Mouse (Mus musculus) heart, adult 2 months (tissue): ENCODE data around the gene Ttl.

Experiments used
- CTCF ChIP-seq: fragments of 200-600 bp; IDR thresholded peaks from 2 replicates; pipeline ENCODE4 v1.8.1; 2022; ENCODE audit warnings: antibody characterized with exemption, mild to moderate bottlenecking, moderate library complexity
- EP300 ChIP-seq: fragments of 200-500 bp; IDR thresholded peaks from 2 replicates; pipeline ENCODE4 v1.6.1; 2011; ENCODE audit warnings: low read depth, low read length, control low read depth; ENCODE audit not compliant: insufficient read depth
- POLR2A ChIP-seq: fragments of 200-500 bp; IDR thresholded peaks from 2 replicates; pipeline ENCODE4 v1.6.1; 2011; ENCODE audit warnings: mild to moderate bottlenecking, low read depth, low read length, control low read depth; ENCODE audit not compliant: insufficient read depth

DNA sequence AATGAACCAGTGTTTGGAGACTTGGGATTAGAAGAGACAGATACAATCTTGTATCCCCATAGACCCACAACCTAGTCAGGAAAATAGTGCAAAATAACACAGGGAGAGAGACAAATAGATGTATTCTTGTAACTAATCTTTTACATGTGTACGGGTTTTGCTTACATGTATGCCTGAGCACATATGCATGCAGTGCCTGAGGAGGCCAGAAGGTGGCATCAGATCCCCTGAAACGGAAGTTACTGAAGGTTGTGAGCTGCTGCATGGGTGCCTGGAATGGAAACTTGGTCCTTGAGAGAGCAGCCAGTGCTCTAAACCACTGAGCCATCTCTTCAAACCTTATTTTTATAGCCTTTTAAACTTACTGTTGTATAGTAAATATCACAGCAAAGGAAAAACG, 12.6 kb downstream of the Ttl start:
- TF ChIP-seq CTCF: peak; percentile 69
- no peak for TF ChIP-seq EP300
- no peak for TF ChIP-seq POLR2A
